Mouse (Mus musculus) hindbrain, embryonic 13.5 days (tissue): ENCODE data around the gene Rad23a. TPM values are rescaled to one million over a fixed set of nuclear protein-coding genes. Genes with fewer than 3 reads are reported as not detected.
A peak's percentile ranks its signal among the peaks of the same experiment; 100 is the strongest.

Experiments used
- ATAC-seq: fragments of 200-750 bp; cut with Nextera tagmentation; 2 replicates; pipeline ENCODE4 v1.8.0; 2017; ENCODE audit warnings: moderate TSS enrichment; ENCODE audit not compliant: low FRiP score
- H3K27ac ChIP-seq: fragments of 300-500 bp; sonication (generic); 2 replicates; pipeline ENCODE4 v1.5.1; 2015; ENCODE audit warnings: inconsistent platforms, mild to moderate bottlenecking, moderate library complexity
- H3K27me3 ChIP-seq: fragments of 300-500 bp; sonication (generic); 2 replicates; pipeline ENCODE4 v1.6.1; 2015; ENCODE audit warnings: mild to moderate bottlenecking, inconsistent platforms
- H3K36me3 ChIP-seq: fragments of 300-500 bp; sonication (generic); 2 replicates; pipeline ENCODE4 v1.6.1; 2015; ENCODE audit warnings: mild to moderate bottlenecking, inconsistent platforms
- H3K4me1 ChIP-seq: fragments of 300-500 bp; sonication (generic); replicated peaks from 2 replicates; pipeline ENCODE4 v1.6.1; 2015; ENCODE audit warnings: inconsistent platforms
- H3K4me2 ChIP-seq: fragments of 300-500 bp; sonication (generic); 2 replicates; pipeline ENCODE4 v1.6.1; 2015; ENCODE audit warnings: inconsistent platforms, mild to moderate bottlenecking, moderate library complexity
- H3K4me3 ChIP-seq: fragments of 300-500 bp; sonication (generic); 2 replicates; pipeline ENCODE4 v1.5.1; 2015; ENCODE audit warnings: mild to moderate bottlenecking, inconsistent platforms
- H3K9ac ChIP-seq: fragments of 300-500 bp; sonication (generic); 2 replicates; pipeline ENCODE4 v1.6.1; 2015; ENCODE audit warnings: mild to moderate bottlenecking, inconsistent platforms
- H3K9me3 ChIP-seq: fragments of 300-500 bp; sonication (generic); 2 replicates; pipeline ENCODE4 v1.6.1; 2016; ENCODE audit warnings: inconsistent platforms
- WGBS: fragments of 180-500 bp; shearing (Covaris S2); methylation state at CpG from one replicate; pipeline ENCODE4 v1.1.7; 2015; 5-methylcytosine and 5-hydroxymethylcytosine counted together
- microRNA-seq: library from miRNA; unstranded; fragments of <30 nt; microRNA quantifications from one replicate; pipeline ENCODE4, GENCODE M21; 2016
- polyA plus RNA-seq: library from polyadenylated mRNA; unstranded; fragments of >200 nt; fragmentation: Nextera tagmentation; extraction: Ambion mirVana; gene quantifications from 2 replicates; pipeline ENCODE4 v1.2.1, GENCODE M21; 2015

Gene Rad23a
- polyA plus RNA-seq, 1 experiment from 2014 or later = 83.2 TPM

DNA sequence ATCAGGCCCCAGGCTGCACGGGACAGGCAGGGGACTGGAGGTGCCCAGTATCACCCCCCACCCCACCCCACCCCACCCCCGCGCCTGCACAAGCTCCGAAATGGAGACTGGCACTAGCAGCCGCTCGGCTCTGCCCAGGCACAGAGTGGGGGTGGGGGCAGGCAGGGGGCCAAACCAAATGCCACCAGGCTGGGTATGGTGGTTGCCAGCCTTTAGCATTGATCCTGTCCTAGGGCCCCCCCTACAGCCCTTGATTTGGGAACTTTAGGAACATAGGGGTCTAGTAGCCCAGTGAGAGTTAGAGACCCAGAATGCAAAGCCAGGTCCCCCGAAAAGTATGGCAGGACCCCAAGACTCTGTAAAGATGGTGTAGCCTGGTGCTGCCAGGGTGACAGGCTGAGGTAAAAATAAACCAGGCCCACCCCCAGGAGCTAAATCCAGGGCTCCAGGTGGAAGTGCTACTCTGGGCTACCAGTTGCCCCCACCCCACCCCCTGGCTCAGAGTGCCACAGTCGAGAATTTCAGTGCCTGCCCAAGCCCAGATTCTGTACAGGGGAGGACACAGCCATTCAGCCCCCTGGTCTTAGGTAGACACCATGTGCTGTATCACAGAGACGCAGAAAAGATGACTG is 50.5 kb downstream of the Rad23a start:
- H3K9me3 ChIP-seq = no peaks in the 10 kb centered on the region
- H3K27ac ChIP-seq = no peak overlapping the region
- no peak overlapping the region for H3K9ac ChIP-seq
- H3K27me3 ChIP-seq = peaks cover 100% of the 10 kb centered on the region
- no peak overlapping the region for H3K4me2 ChIP-seq
- no peak overlapping the region for H3K4me3 ChIP-seq
- peaks cover 89% of the 10 kb centered on the region for H3K4me1 ChIP-seq
- WGBS = 72% methylated on average over 9 of the region's 9 CpGs
- H3K36me3 ChIP-seq = no peaks in the 10 kb centered on the region
- no peak for ATAC-seq

DNA sequence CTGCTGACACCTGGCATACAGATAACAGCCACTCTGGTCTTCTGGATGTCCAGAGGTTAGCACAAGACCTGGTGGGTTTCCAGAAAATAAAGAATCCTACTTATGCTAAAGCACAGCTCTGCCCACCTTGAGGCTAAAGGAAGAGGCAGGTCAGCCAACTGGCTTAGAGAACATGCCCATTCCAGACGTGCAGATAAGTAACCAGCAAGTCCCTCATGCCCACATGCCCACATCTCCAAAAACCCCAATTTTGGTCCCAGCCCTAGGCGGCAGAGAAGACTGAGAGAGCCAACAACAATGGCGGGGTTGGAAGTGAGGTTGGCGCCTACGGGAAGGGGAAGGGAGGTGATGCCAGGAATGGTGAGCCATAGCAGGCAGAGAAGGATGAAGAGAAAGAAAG is 51.1 kb downstream of the Rad23a start:
- Histone ChIP-seq H3K4me2 (no peak overlapping the region), H3K27ac (no peak overlapping the region), H3K4me3 (no peak overlapping the region), H3K4me1 (peaks cover 89% of the 10 kb centered on the region), H3K27me3 (peaks cover 100% of the 10 kb centered on the region), H3K9me3 (no peaks in the 10 kb centered on the region), H3K9ac (no peak overlapping the region), H3K36me3 (no peaks in the 10 kb centered on the region)
- no peak for ATAC-seq
- WGBS = 36% methylated on average over 5 of the region's 5 CpGs

DNA sequence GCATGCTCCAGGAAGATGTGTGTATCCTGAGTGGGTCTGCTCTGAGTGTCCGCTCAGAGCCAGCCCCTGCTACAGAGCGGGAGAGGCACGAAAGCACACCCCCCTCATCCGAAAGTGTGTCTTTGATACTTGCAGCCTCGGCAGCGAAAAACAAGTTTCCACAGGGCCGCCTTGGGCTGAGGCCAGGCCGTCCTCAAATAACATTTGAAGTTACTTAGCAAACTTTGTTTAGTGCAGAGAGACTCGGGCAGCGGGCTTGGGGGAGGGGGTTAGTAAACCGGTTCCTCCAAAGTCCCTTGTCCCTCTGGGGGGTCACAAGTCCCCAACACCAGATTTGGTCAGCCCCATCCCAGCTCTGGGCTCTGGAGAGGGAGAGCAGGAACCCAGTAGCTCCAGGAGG is 51.6 kb downstream of the Rad23a start:
- ATAC-seq = no peak
- WGBS = 13% methylated on average over 11 of the region's 11 CpGs
- Histone ChIP-seq H3K9ac (no peak overlapping the region), H3K36me3 (no peaks in the 10 kb centered on the region), H3K9me3 (no peaks in the 10 kb centered on the region), H3K4me1 (peaks cover 88% of the 10 kb centered on the region), H3K4me3 (no peak overlapping the region), H3K27ac (no peak overlapping the region), H3K4me2 (no peak overlapping the region), H3K27me3 (peaks cover 100% of the 10 kb centered on the region)

DNA sequence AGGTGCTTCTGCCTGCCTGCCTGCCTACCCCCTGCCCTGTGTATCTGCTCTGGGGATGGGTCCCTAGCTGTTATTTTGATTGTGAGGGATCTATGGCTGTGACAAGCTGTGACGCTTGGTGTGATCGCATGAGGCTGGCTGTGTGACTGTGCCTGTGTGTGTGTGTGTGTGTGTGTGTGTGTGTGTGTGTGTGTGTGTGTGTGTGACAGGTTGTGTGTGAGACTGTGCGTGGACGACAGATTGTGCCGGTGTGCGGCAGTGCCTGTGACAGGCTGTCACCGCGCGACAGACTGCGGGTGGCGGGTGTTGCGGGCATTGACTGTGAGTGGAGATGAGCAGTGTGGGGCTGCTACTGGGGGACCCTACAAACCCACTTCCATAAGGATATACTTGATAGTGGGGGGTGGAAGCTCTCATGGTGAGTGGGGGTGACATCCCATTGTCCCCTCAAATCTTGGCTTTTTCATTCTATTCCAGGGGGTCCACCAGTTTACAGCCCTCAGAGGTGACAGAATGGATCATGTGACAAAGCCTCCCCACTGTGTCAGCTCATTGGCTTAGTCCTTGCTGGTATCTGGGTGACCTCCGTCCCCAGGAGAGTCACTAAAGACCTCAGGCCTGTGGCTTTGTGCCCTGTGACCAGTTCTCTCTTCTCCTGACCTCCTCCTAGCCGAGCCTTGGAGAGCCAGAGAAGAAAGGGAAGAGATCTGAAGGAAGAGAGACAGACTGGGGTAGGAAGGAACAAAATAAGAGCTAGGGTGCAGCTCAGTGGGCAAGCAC is 52.8 kb downstream of the Rad23a start:
- H3K4me3 ChIP-seq = no peak overlapping the region
- H3K9me3 ChIP-seq = no peaks in the 10 kb centered on the region
- no peak overlapping the region for H3K4me2 ChIP-seq
- H3K9ac ChIP-seq = no peak overlapping the region
- H3K36me3 ChIP-seq = no peaks in the 10 kb centered on the region
- H3K27me3 ChIP-seq = peaks cover 100% of the 10 kb centered on the region
- 14% methylated on average over 14 of the region's 14 CpGs for WGBS
- H3K4me1 ChIP-seq = peaks cover 76% of the 10 kb centered on the region
- no peak overlapping the region for H3K27ac ChIP-seq
- ATAC-seq = no peak

DNA sequence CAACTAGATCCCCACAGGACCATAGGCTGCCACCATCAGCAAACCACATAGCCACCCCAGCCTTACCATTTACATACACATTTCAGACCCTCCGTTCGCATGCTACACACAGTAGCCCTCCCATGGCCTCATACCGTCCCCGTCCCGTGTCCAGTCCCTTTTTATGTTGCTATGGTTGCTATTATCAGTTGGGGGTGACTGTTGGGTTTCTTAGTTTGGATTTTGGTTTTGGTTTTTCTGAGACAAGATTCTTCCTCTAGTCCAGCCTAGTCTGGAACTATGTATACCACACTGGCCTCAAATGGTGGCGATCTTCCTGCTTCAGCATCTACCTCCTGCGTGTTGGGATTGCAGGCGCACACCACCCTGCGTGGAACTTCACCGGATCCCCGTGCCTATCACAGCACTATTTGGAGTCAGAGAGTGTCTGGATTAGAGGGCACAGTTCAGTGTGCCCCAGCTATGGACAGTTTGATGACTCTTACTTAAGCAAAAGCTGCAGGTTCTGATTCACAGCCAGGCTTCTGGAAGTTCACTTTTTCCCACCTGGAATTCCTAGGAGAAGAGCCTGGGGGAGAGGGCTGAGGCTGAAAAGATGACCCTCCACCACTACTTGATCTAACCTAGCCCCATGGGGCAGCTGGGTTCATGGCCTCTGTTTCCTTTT is 53.5 kb downstream of the Rad23a start:
- H3K4me3 ChIP-seq = no peak overlapping the region
- WGBS = 12% methylated on average over 11 of the region's 11 CpGs
- H3K9me3 ChIP-seq = no peaks in the 10 kb centered on the region
- H3K4me2 ChIP-seq = 0 out of 2 replicates have a peak overlapping the region, but pooled peaks have one; percentile 13
- H3K36me3 ChIP-seq = no peaks in the 10 kb centered on the region
- no peak overlapping the region for H3K9ac ChIP-seq
- H3K27ac ChIP-seq = no peak overlapping the region
- ATAC-seq = no peak
- H3K4me1 ChIP-seq = peaks cover 70% of the 10 kb centered on the region
- H3K27me3 ChIP-seq = peaks cover 100% of the 10 kb centered on the region

DNA sequence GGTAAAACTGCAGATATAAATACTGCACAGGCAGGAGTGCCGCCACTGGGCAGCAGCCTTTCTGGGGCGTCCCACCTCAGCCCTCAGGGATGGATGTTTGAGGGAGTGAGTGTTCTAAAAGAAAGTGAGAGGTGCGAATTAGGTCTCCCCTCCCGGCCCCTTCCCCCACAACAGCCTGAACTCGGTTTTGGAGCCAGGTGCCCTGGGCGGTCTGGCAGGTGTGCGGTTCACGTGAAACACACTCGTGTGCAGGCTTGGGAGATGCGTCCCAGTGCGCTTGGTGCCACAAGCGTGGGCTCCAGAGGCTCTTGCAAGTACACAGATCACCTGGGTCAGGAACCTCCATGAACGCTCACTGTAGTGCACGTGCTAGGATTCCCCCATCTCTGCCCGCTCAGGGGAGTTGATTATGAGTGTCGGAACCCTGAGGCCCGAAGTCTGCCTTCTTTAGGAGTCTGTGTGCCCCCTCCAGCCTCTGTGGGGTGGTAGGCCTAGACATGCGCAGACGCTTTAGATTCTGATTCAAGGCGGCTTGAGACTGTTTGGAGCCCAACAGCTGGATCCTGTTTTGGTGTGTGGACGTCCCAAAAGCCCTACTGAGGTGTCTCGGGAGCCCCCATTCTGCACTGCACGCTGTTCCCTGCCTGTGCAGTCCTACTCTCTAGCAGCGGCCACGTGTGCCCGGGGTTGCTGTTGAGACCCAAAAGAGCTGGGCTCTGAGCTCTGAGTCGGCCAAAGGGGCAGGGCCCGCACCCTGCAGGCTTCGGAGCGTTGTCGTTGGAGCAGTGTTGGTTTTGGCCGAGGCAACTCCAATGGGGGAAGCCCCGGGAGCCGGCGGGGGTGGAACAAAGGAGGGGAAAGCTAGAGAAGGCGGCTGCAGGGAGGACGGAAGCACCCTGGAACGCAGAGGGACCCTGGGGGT is 54.4 kb downstream of the Rad23a start:
- H3K27ac ChIP-seq = 0 out of 2 replicates have a peak overlapping the region, but pooled peaks have one; percentile 12
- H3K9ac ChIP-seq = no peak overlapping the region
- peaks cover 78% of the 10 kb centered on the region for H3K4me1 ChIP-seq
- no peak for ATAC-seq
- peaks cover 100% of the 10 kb centered on the region for H3K27me3 ChIP-seq
- H3K36me3 ChIP-seq = no peaks in the 10 kb centered on the region
- H3K4me2 ChIP-seq = peak overlapping the region; percentile 43
- H3K9me3 ChIP-seq = no peaks in the 10 kb centered on the region
- no peak overlapping the region for H3K4me3 ChIP-seq
- 4% methylated on average over 38 of the region's 38 CpGs for WGBS

DNA sequence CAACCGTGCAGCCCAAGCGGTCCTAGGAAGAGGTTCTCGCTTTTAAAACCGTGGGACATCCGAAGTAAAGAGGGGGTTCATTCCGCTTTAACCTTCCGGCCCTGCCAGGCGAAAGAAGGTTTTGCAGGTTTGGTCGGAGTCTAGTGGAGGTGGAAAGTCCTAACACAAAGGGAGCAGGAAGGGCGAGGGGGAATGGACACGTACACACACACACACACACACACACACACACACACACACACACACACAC is 55.0 kb downstream of the Rad23a start:
- Histone ChIP-seq H3K27ac (no peak overlapping the region), H3K4me3 (0 out of 2 replicates have a peak overlapping the region, but pooled peaks have one; percentile 20), H3K9me3 (no peaks in the 10 kb centered on the region), H3K27me3 (peaks cover 100% of the 10 kb centered on the region), H3K36me3 (no peaks in the 10 kb centered on the region), H3K9ac (no peak overlapping the region), H3K4me2 (peak overlapping the region; percentile 43), H3K4me1 (peaks cover 73% of the 10 kb centered on the region)
- 3% methylated on average over 11 of the region's 11 CpGs for WGBS
- ATAC-seq = no peak

DNA sequence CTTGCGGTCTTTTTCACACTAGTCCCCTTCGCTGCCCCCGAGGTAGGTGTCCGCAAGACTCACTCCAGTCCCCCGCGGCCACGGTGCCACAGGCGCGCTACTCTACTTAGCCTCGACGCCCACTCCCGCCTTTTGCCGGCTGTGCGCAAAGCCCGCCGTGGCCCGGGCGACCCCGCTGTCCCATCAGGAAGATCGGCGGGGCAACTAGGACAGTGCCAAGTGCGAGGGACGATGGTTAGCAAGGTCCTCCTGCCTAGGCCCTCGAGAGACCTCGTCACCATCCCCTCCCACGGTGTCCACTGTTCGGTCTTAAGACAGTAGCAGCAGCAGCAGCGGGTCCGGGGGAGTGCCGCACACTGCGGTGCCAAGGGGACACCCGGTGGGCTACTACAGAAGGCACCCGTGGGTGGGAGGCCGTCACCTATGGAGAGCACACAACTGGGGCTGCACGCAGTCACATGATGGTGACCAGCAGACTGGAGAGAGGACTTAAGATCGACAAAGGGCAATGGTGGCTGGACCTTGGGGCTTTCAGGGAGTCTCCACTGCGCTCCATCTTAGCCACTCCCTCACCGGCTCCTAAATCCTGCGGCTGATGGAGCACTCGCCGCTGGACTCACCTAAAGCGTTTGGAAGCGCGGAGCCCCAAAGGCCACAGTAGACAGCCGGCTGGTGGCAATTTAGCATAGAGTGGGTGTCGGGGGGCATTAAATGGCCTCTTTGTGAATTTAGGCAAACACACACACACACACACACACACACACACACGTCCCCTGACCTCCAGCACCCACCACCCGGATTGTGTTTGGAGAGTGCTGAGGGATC is 55.6 kb downstream of the Rad23a start:
- H3K27ac ChIP-seq = no peak overlapping the region
- H3K4me3 ChIP-seq = peak overlapping the region; percentile 20; the same call in 1 of the 2 replicates
- H3K4me1 ChIP-seq = peaks cover 70% of the 10 kb centered on the region
- H3K27me3 ChIP-seq = peaks cover 99% of the 10 kb centered on the region
- H3K9ac ChIP-seq = peak overlapping the region; percentile 55; the same call in 1 of the 2 replicates
- no peaks in the 10 kb centered on the region for H3K9me3 ChIP-seq
- WGBS = 2% methylated on average over 48 of the region's 48 CpGs
- peak overlapping the region; percentile 43 for H3K4me2 ChIP-seq
- ATAC-seq = no peak
- H3K36me3 ChIP-seq = no peaks in the 10 kb centered on the region

Small RNA genes within 50 kb of the gene (microRNA-seq; reads per million reads assigned to microRNA genes)
- gene Mir7069 = 2.8 reads per million, percentile 4 among the genes with 10 or more reads in this experiment

Other genes with a start within 250 kb of the Rad23a start
- gene Ier2, start 177.8 kb downstream of the Rad23a start, polyA plus RNA-seq = 26.1 and 32.2 TPM in 2 replicates
- 51.9 and 60.3 TPM in 2 replicates for gene Trmt1, start 154.4 kb downstream of the Rad23a start, polyA plus RNA-seq
- gene Nacc1, start 152.8 kb downstream of the Rad23a start, polyA plus RNA-seq = 13.7 and 14.4 TPM in 2 replicates
- gene Lyl1, start 139.2 kb downstream of the Rad23a start, polyA plus RNA-seq = 3.9 and 4.2 TPM in 2 replicates
- gene G430095P16Rik, start 117.7 kb downstream of the Rad23a start, polyA plus RNA-seq = 1.0 and 2.3 TPM in 2 replicates
- gene Nfix, start 40.3 kb downstream of the Rad23a start, polyA plus RNA-seq = 35.3 and 44.1 TPM in 2 replicates
- 10.8 and 11.5 TPM in 2 replicates for gene Dand5, start 17.8 kb downstream of the Rad23a start, polyA plus RNA-seq
- gene Gadd45gip1, start 9.1 kb downstream of the Rad23a start, polyA plus RNA-seq = 37.3 and 37.8 TPM in 2 replicates
- 646 and 672 TPM in 2 replicates for gene Calr, start 6.3 kb upstream of the Rad23a start, polyA plus RNA-seq
- gene Farsa, start 16.3 kb upstream of the Rad23a start, polyA plus RNA-seq = 107 and 109 TPM in 2 replicates
- gene Syce2, start 31.4 kb upstream of the Rad23a start, polyA plus RNA-seq = 17.8 and 20.4 TPM in 2 replicates
- gene Gcdh, start 53.3 kb upstream of the Rad23a start, polyA plus RNA-seq = 33.1 TPM in 2 replicates
- 0.64 and 1.00 TPM in 2 replicates for gene Klf1, start 61.3 kb upstream of the Rad23a start, polyA plus RNA-seq
- gene Dnase2a, start 67.9 kb upstream of the Rad23a start, polyA plus RNA-seq = 5.8 and 6.0 TPM in 2 replicates
- gene Mast1, start 96.7 kb upstream of the Rad23a start, polyA plus RNA-seq = 59.1 and 62.2 TPM in 2 replicates
- 1.8 and 2.4 TPM in 2 replicates for gene Rtbdn, start 106.3 kb upstream of the Rad23a start, polyA plus RNA-seq
- gene Gm49661, start 128.8 kb upstream of the Rad23a start, polyA plus RNA-seq = not detected in 2 replicates
- 1,362 and 1,388 TPM in 2 replicates for gene Prdx2, start 128.9 kb upstream of the Rad23a start, polyA plus RNA-seq
- gene Rnaseh2a, start 129.1 kb upstream of the Rad23a start, polyA plus RNA-seq = 61.4 and 62.1 TPM in 2 replicates
- 5.2 and 5.9 TPM in 2 replicates for gene Junb, start 138.1 kb upstream of the Rad23a start, polyA plus RNA-seq
- gene Hook2, start 149.9 kb upstream of the Rad23a start, polyA plus RNA-seq = 25.1 and 25.5 TPM in 2 replicates
- not detected in 2 replicates for gene Best2, start 173.9 kb upstream of the Rad23a start, polyA plus RNA-seq
- 151 and 157 TPM in 2 replicates for gene Asna1, start 184.6 kb upstream of the Rad23a start, polyA plus RNA-seq
- gene Trir, start 186.2 kb upstream of the Rad23a start, polyA plus RNA-seq = 139 and 141 TPM in 2 replicates
- 48.8 and 54.7 TPM in 2 replicates for gene Tnpo2, start 196.2 kb upstream of the Rad23a start, polyA plus RNA-seq
- 59.2 and 66.2 TPM in 2 replicates for gene Fbxw9, start 219.4 kb upstream of the Rad23a start, polyA plus RNA-seq
- 0.78 and 1.3 TPM in 2 replicates for gene Gm5741, start 227.3 kb upstream of the Rad23a start, polyA plus RNA-seq
- gene Dhps, start 231.1 kb upstream of the Rad23a start, polyA plus RNA-seq = 90.5 and 96.4 TPM in 2 replicates
- gene Wdr83os, start 240.1 kb upstream of the Rad23a start, polyA plus RNA-seq = 109 and 112 TPM in 2 replicates
- 50.5 and 53.0 TPM in 2 replicates for gene Wdr83, start 240.6 kb upstream of the Rad23a start, polyA plus RNA-seq
- gene Man2b1, start 242.6 kb upstream of the Rad23a start, polyA plus RNA-seq = 17.7 and 19.4 TPM in 2 replicates